Mouse (Mus musculus): ENCODE results near the gene Rap1gap2.

DNA sequence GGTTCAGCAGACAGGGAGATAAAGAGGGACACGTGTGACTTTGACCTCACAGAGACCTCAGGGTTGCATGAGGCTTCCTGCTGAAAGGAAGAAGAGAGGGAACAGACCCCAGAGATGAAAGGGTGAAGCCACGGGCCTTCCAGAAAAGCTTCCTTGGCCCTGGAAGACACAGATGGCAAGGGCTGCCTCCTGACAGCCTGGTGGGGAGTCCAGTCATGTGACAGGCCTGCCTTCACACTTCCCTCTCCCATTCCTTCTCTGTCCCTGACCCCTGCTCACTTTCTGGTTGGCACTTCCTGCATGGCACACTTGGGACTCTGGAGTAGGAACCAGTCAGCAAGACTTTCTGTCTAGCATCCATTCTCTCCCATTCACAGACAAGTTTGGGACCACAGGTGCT is 148.1 kb downstream of the Rap1gap2 start:
- TF ChIP-seq CTCF (IDR thresholded peaks at IDR 0.05; ENCODE audit: extremely low read depth, insufficient read depth, low read length), result no peak
- TF ChIP-seq POLR2A (IDR thresholded peaks at IDR 0.05; ENCODE audit: extremely low read depth, insufficient read depth, low read length), result no peak

Measured in cortical plate, adult 2 months (tissue).